Mouse (Mus musculus) mouse embryonic stem cell (cell line): ENCODE measurements around the gene D5Ertd577e.
"Not testable (repeated sequence)": the region's sequence is repeated elsewhere in the genome, so short reads cannot be mapped to it uniquely, and the experiment has no call there.

ENCODE experiments used
- in situ Hi-C, 2 experiments: fragments of 300-500 bp; cut with MboI; formaldehyde crosslinking; loops; 1 replicate in 1 of 2; 3 replicates in 1 of 2; pipeline ENCODE4 v1.14.3; 2019 to 2020; ENCODE audit warnings: low sequenced_read_pairs in 2 of 2, low pct_unique_long_range_greater_than_20kb in 1 of 2, mixed read lengths in 1 of 2; ENCODE audit not compliant: unreplicated experiment in 1 of 2

D5Ertd577e gene

GRCm38 (mm10) chr5:95456506-95456905, at the start of gene D5Ertd577e:
Gene D5Ertd577e, plus strand, starts transcription at chr5:95456806.
- in situ Hi-C loops: not testable (repeated sequence)

DNA sequence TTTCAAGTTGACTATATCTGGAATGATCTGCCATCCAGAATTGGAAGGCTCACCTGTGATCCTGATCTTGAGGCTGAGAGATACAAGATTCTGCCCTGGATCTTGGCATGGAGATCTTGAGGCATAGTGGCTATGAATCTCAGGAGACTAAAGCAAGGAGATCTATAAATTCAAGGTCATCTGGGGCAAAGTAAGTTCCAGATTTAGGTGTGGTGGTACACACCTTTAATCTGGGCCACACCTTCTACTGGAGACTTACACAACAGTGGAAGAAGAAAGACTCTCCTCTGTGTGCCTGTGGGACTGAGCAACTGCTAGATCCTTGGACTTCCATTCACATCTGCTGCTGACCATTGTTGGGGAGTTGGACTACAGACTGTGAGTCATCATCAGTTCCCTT, 53.9 kb downstream of the D5Ertd577e start, which contains the start of gene Gm3286:
TSS of gene Gm3286 (plus strand) at position 301 of the 400 bp plus-strand sequence.
- in situ Hi-C loops: not testable (repeated sequence)
